Mouse (Mus musculus) cortical plate, adult 2 months (tissue): ENCODE measurements around the gene Csrp1.

Experiments used
- CTCF ChIP-seq: fragments of 200-500 bp; IDR thresholded peaks from 2 replicates; pipeline ENCODE4 v1.5.1; 2011; ENCODE audit warnings: mild to moderate bottlenecking, control low read depth, low read length; ENCODE audit not compliant: insufficient read depth; ENCODE audit errors: extremely low read depth
- POLR2A ChIP-seq: fragments of 200-500 bp; IDR thresholded peaks from 2 replicates; pipeline ENCODE4 v1.6.1; 2011; ENCODE audit warnings: mild to moderate bottlenecking, low read length, control low read depth; ENCODE audit not compliant: insufficient read depth; ENCODE audit errors: extremely low read depth

DNA sequence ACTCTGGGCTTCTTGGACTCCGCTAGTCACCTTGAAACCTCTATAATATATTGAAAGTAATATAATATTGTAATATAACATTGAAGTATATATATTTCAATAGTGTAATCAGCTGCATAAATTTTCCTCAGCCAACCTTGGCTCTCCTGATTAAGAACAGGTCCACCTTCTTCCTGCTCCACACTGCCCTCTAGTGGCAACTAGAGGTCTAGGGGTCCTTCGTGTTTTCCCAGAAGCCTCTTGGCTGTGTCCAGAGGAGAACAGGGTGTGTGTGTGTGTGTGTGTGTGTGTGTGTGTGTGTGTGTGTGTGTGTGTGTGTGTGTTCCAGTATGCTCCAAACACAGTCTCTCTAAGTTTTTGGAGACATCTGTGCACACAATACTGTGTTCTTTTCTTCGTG lies 67.9 kb downstream of the Csrp1 start:
- TF ChIP-seq POLR2A = no peak
- peak; percentile 72 for TF ChIP-seq CTCF
